Mouse (Mus musculus) lung, embryonic 16.5 days (tissue): ENCODE results near the gene Arid3a. TPM values are rescaled to one million over a fixed set of nuclear protein-coding genes. Genes with fewer than 3 reads are reported as not detected.
A peak's percentile ranks its signal among the peaks of the same experiment; 100 is the strongest.

Experiments
- ATAC-seq: fragments of 200-750 bp; cut with Nextera tagmentation; 2 replicates; pipeline ENCODE4 v1.8.0; 2017; ENCODE audit warnings: low read depth, mild to moderate bottlenecking, moderate library complexity
- H3K27ac ChIP-seq: fragments of 300-500 bp; sonication (generic); 2 replicates; pipeline ENCODE4 v1.5.1; 2014; ENCODE audit warnings: mild to moderate bottlenecking, control low read depth, low read length
- H3K27me3 ChIP-seq: fragments of 300-500 bp; sonication (generic); 2 replicates; pipeline ENCODE4 v1.6.1; 2014; ENCODE audit warnings: low read depth, low read length, mixed read lengths; ENCODE audit not compliant: control insufficient read depth, insufficient read depth
- H3K36me3 ChIP-seq: fragments of 300-500 bp; sonication (generic); 2 replicates; pipeline ENCODE4 v1.6.1; 2014; ENCODE audit warnings: low read length; ENCODE audit not compliant: control insufficient read depth, insufficient read depth
- H3K4me1 ChIP-seq: fragments of 300-500 bp; sonication (generic); replicated peaks from 2 replicates; pipeline ENCODE4 v1.6.1; 2014; ENCODE audit warnings: low read length, mixed read lengths; ENCODE audit not compliant: control insufficient read depth, insufficient read depth
- H3K4me2 ChIP-seq: fragments of 300-500 bp; sonication (generic); 2 replicates; pipeline ENCODE4 v1.6.1; 2014; ENCODE audit warnings: low read depth, low read length, control low read depth
- H3K4me3 ChIP-seq: fragments of 300-500 bp; sonication (generic); 2 replicates; pipeline ENCODE4 v1.5.1; 2014; ENCODE audit warnings: mild to moderate bottlenecking, low read length, control low read depth
- H3K9ac ChIP-seq: fragments of 300-500 bp; sonication (generic); 2 replicates; pipeline ENCODE4 v1.6.1; 2014; ENCODE audit warnings: low read length, control low read depth
- H3K9me3 ChIP-seq: fragments of 300-500 bp; sonication (generic); 2 replicates; pipeline ENCODE4 v1.6.1; 2016; ENCODE audit warnings: low read length; ENCODE audit not compliant: control insufficient read depth
- WGBS: fragments of 180-500 bp; shearing (Covaris S2); extraction: QIAGEN DNeasy Blood & Tissue Kit; methylation state at CpG from one replicate; pipeline ENCODE4 v1.1.7; 2014; 5-methylcytosine and 5-hydroxymethylcytosine counted together
- polyA plus RNA-seq: library from polyadenylated mRNA; unstranded; fragments of >200 nt; fragmentation: Nextera tagmentation; extraction: Ambion mirVana; gene quantifications from 2 replicates; pipeline ENCODE4 v1.2.1, GENCODE M21; 2015

Arid3a gene
- polyA plus RNA-seq, 1 experiment from 2014 or later = 4.8 TPM

- peaks cover 12% of the 10 kb centered on the region for H3K4me1 ChIP-seq
- no peak overlapping the region for H3K27ac ChIP-seq
- ATAC-seq = no peak
- no peak overlapping the region for H3K9ac ChIP-seq
- no peaks in the 10 kb centered on the region; the same call in 1 of the 2 replicates for H3K27me3 ChIP-seq
- no peak overlapping the region for H3K4me3 ChIP-seq
- H3K36me3 ChIP-seq = peaks cover 40% of the 10 kb centered on the region
- H3K4me2 ChIP-seq = no peak overlapping the region
- 81% methylated on average over 5 of the region's 5 CpGs for WGBS
- no peaks in the 10 kb centered on the region for H3K9me3 ChIP-seq
Measured at GRCm38 (mm10) chr10:79965325-79965724, 38.5 kb downstream of the Arid3a start.

- Histone ChIP-seq H3K27me3 (peaks cover 16% of the 10 kb centered on the region), H3K4me3 (no peak overlapping the region), H3K4me1 (peaks cover 12% of the 10 kb centered on the region), H3K36me3 (peaks cover 40% of the 10 kb centered on the region), H3K9ac (no peak overlapping the region), H3K27ac (no peak overlapping the region), H3K9me3 (no peaks in the 10 kb centered on the region), H3K4me2 (no peak overlapping the region)
- no peak for ATAC-seq
- WGBS = 90% methylated on average over 5 of the region's 5 CpGs
Measured at GRCm38 (mm10) chr10:79966886-79967400, 40.1 kb downstream of the Arid3a start.

GRCm38 (mm10) chr10:79968181-79968580 is 41.3 kb downstream of the Arid3a start:
- H3K36me3 ChIP-seq = peaks cover 34% of the 10 kb centered on the region
- ATAC-seq = no peak

GRCm38 (mm10) chr10:79969124-79969568 is 42.3 kb downstream of the Arid3a start:
- ATAC-seq = no peak
- WGBS = 12% methylated on average over 3 of the region's 3 CpGs
- Histone ChIP-seq H3K27ac (no peak overlapping the region), H3K9ac (no peak overlapping the region), H3K27me3 (peaks cover 19% of the 10 kb centered on the region), H3K36me3 (peaks cover 34% of the 10 kb centered on the region), H3K4me2 (no peak overlapping the region), H3K9me3 (no peaks in the 10 kb centered on the region), H3K4me3 (no peak overlapping the region), H3K4me1 (peaks cover 15% of the 10 kb centered on the region)

More at GRCm38 (mm10) chr10:79968181-79968580, 41.3 kb downstream of the Arid3a start:
- no peak overlapping the region for H3K4me2 ChIP-seq
- H3K4me1 ChIP-seq = peaks cover 15% of the 10 kb centered on the region
- H3K27ac ChIP-seq = no peak overlapping the region
- 62% methylated on average over 1 of the region's 1 CpGs for WGBS
- no peaks in the 10 kb centered on the region for H3K9me3 ChIP-seq
- no peak overlapping the region for H3K4me3 ChIP-seq
- H3K27me3 ChIP-seq = peaks cover 19% of the 10 kb centered on the region
- no peak overlapping the region for H3K9ac ChIP-seq

- H3K36me3 ChIP-seq = peaks cover 25% of the 10 kb centered on the region
- 5% methylated on average over 46 of the region's 47 CpGs for WGBS
- ATAC-seq = peak; percentile 8; the same call in 1 of the 2 replicates
Measured at GRCm38 (mm10) chr10:79970415-79971182, 43.8 kb downstream of the Arid3a start, which contains the start of gene Grin3b. Gene Grin3b, plus strand, starts transcription at chr10:79970715.

GRCm38 (mm10) chr10:79971183-79971497 is 44.3 kb downstream of the Arid3a start:
- H3K36me3 ChIP-seq = peaks cover 26% of the 10 kb centered on the region
- H3K4me2 ChIP-seq = peak overlapping the region; percentile 84
- peak overlapping the region; percentile 65 for H3K9ac ChIP-seq
- H3K9me3 ChIP-seq = no peaks in the 10 kb centered on the region
- H3K27me3 ChIP-seq = peaks cover 19% of the 10 kb centered on the region
- ATAC-seq = no peak; the same call in 1 of the 2 replicates
- H3K27ac ChIP-seq = no peak overlapping the region
- H3K4me1 ChIP-seq = peaks cover 15% of the 10 kb centered on the region
- peak overlapping the region; percentile 51 for H3K4me3 ChIP-seq
- 6% methylated on average over 21 of the region's 21 CpGs for WGBS

More at GRCm38 (mm10) chr10:79970415-79971182, 43.8 kb downstream of the Arid3a start, which contains the start of gene Grin3b:
- H3K9me3 ChIP-seq = no peaks in the 10 kb centered on the region
- H3K27ac ChIP-seq = no peak within 1 kb of the TSS
- peak within 1 kb of the TSS; percentile 84 for H3K4me2 ChIP-seq
- H3K4me1 ChIP-seq = peaks cover 15% of the 10 kb centered on the region
- peaks cover 19% of the 10 kb centered on the region for H3K27me3 ChIP-seq
- peak within 1 kb of the TSS; percentile 51 for H3K4me3 ChIP-seq
- H3K9ac ChIP-seq = peak within 1 kb of the TSS; percentile 65

- peaks cover 15% of the 10 kb centered on the region for H3K4me1 ChIP-seq
- peaks cover 2% of the 10 kb centered on the region; the same call in 1 of the 2 replicates for H3K9me3 ChIP-seq
- no peak overlapping the region for H3K27ac ChIP-seq
- 35% methylated on average over 14 of the region's 14 CpGs for WGBS
- H3K4me3 ChIP-seq = no peak overlapping the region
- H3K9ac ChIP-seq = no peak overlapping the region
- H3K4me2 ChIP-seq = no peak overlapping the region
- peaks cover 19% of the 10 kb centered on the region for H3K27me3 ChIP-seq
- peaks cover 29% of the 10 kb centered on the region for H3K36me3 ChIP-seq
- ATAC-seq = peak; percentile 10; the same call in 1 of the 2 replicates
Measured at GRCm38 (mm10) chr10:79972831-79973230, 46.0 kb downstream of the Arid3a start.

GRCm38 (mm10) chr10:79974087-79974486 is 47.2 kb downstream of the Arid3a start:
- ATAC-seq = no peak
- H3K4me1 ChIP-seq = peaks cover 13% of the 10 kb centered on the region
- H3K27me3 ChIP-seq = peaks cover 19% of the 10 kb centered on the region
- peaks cover 38% of the 10 kb centered on the region for H3K36me3 ChIP-seq
- H3K4me3 ChIP-seq = no peak overlapping the region
- H3K27ac ChIP-seq = no peak overlapping the region
- H3K9me3 ChIP-seq = peaks cover 2% of the 10 kb centered on the region; the same call in 1 of the 2 replicates
- 88% methylated on average over 21 of the region's 21 CpGs for WGBS
- H3K9ac ChIP-seq = no peak overlapping the region
- H3K4me2 ChIP-seq = no peak overlapping the region

- WGBS = 88% methylated on average over 8 of the region's 8 CpGs
- Histone ChIP-seq H3K9me3 (peaks cover 2% of the 10 kb centered on the region; the same call in 1 of the 2 replicates), H3K4me3 (no peak overlapping the region), H3K36me3 (peaks cover 39% of the 10 kb centered on the region), H3K9ac (no peak overlapping the region), H3K4me1 (peaks cover 13% of the 10 kb centered on the region), H3K27me3 (peaks cover 19% of the 10 kb centered on the region), H3K4me2 (no peak overlapping the region), H3K27ac (no peak overlapping the region)
- no peak for ATAC-seq
Measured at GRCm38 (mm10) chr10:79974668-79975067, 47.8 kb downstream of the Arid3a start.
